Mouse (Mus musculus) gonadal fat pad, adult 2 months (tissue): ENCODE results near the gene Gm5938. TPM values are rescaled to one million over a fixed set of nuclear protein-coding genes. Genes with fewer than 3 reads are reported as not detected.

Experiments
- DNase-seq: peaks from one replicate; pipeline ENCODE4 v3.0.0-alpha.2; 2012; ENCODE audit warnings: low read depth
- polyA plus RNA-seq: library from polyadenylated mRNA; depleted of rRNA; stranded (reverse); fragments of >200 nt; gene quantifications from 2 replicates; pipeline ENCODE4 v1.2.3, GENCODE M21; 2012; rRNA removed

The Gm5938 gene
- not detected in 2 replicates for polyA plus RNA-seq

DNA sequence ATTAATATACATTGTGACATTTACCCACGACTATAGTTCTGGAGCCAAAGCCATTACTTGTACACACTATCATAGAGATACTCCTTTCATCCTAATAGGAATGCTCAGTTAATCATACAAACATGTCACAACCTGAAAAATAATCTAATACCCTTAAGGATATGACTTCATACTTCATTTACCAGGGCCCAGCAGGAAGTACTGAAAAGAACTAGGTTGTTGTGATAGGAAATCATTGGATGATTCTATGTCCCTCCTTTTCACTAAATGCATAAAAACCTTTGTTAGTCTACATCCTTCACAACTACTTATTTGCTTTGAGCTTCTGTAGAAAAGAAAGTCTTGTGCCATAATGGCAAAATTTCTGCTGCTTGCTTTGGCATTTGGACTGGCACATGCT is at the start of gene Gm5938:
Gm5938 (plus strand) TSS at position 301 of the 400 bp plus-strand sequence.
- DNase-seq = no peak

GRCm38 (mm10) chrX:78091274-78091673 is 34.0 kb upstream of the Gm5938 start, which contains the start of gene Obp1a:
Gene Obp1a (minus strand): TSS chrX:78091374.
- DNase-seq = no peak

Other genes with a start within 250 kb of the Gm5938 start
- not detected in 2 replicates for gene 5430402E10Rik, start 200.4 kb upstream of the Gm5938 start, polyA plus RNA-seq
- not detected in 2 replicates for gene Obp1a, start 34.1 kb upstream of the Gm5938 start, polyA plus RNA-seq
- gene Obp1b, start 61.3 kb downstream of the Gm5938 start, polyA plus RNA-seq = not detected in 2 replicates
- not detected in 2 replicates for gene Gm14743, start 120.5 kb downstream of the Gm5938 start, polyA plus RNA-seq
- not detected in 2 replicates for gene 4930480E11Rik, start 244.2 kb downstream of the Gm5938 start, polyA plus RNA-seq